Comparison of ENCODE assay signal across 1 mouse cellular context in the genomic region with DNA sequence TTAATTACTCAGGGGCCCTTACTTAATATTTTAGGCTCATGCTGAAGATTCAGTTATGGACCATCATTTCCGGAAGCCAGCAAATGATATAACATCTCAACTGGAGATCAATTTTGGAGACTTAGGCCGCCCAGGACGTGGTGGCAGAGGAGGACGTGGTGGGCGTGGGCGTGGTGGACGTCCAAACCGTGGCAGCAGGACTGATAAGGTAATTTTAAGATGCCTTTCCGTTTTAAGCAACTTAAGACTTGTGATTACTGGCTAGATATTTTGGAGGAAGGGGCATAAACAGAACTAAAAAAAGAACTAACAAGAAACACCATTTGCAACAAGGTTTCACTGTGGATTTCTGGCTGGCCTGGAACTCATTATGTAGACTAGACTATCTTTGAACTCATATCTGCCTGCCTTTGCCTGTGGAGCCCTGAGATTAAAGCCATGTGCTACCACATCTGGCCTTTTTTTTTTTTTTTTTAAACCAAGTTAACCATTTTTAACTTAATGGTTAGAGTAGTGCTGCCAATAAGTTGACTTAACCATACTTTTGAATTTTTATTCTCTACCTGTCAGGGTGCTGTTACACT.
TF ChIP-seq lines count a peak whose summit lies in the region.

No protein-coding gene starts in this region.

TF ChIP-seq in MEL, 35 proteins besides CTCF, POLR2A, EP300 and RAD21:
- TF ChIP-seq MYB (IDR thresholded peaks at IDR 0.05; ENCODE audit: low read depth, low read length): peak; percentile 49
- TF ChIP-seq USF1 (IDR thresholded peaks at IDR 0.05; ENCODE audit: low read depth, low read length): no peak
- TF ChIP-seq MAFK (IDR thresholded peaks at IDR 0.05; ENCODE audit: borderline replicate concordance, low read depth, low read length): no peak
- TF ChIP-seq SIN3A (IDR thresholded peaks at IDR 0.05; ENCODE audit: low read length): peak; percentile 74
- peak; percentile 88 for TF ChIP-seq MEF2A (IDR thresholded peaks at IDR 0.05; ENCODE audit: extremely low read depth, insufficient replicate concordance, low read depth, low read length, poor library complexity, severe bottlenecking)
- TF ChIP-seq GATA1 (IDR thresholded peaks at IDR 0.05; ENCODE audit: low read depth, low read length): no peak
- TF ChIP-seq ETS1 (IDR thresholded peaks at IDR 0.05; ENCODE audit: low read depth, low read length): peak; percentile 45; the same call in 1 of the 2 replicates
- no peak for TF ChIP-seq USF2 (IDR thresholded peaks at IDR 0.05; ENCODE audit: borderline replicate concordance in 1 of 2, insufficient read depth in 1 of 2, low read depth in 1 of 2, low read length in 2 of 2)
- TF ChIP-seq GABPA (IDR thresholded peaks at IDR 0.05; ENCODE audit: low read depth, low read length): no peak
- TF ChIP-seq ZNF384 (IDR thresholded peaks at IDR 0.05; ENCODE audit: low read depth, low read length): peak; percentile 93
- TF ChIP-seq JUND (IDR thresholded peaks at IDR 0.05; ENCODE audit: low read depth, low read length): no peak
- TF ChIP-seq E2F4 (IDR thresholded peaks at IDR 0.05; ENCODE audit: borderline replicate concordance, low read depth, low read length): no peak
- no peak for TF ChIP-seq UBTF (IDR thresholded peaks at IDR 0.05; ENCODE audit: borderline replicate concordance, insufficient read depth, low read depth, low read length)
- TF ChIP-seq CHD1 (IDR thresholded peaks at IDR 0.05; ENCODE audit: low read depth, low read length): no peak
- TF ChIP-seq POLR2AphosphoS2 (IDR thresholded peaks at IDR 0.05; ENCODE audit: low read length): no peak; the same call in 1 of the 2 replicates
- TF ChIP-seq TAL1 (IDR thresholded peaks at IDR 0.05; ENCODE audit: low read length): peak; percentile 10; the same call in 1 of the 2 replicates
- no peak for TF ChIP-seq ZMIZ1 (IDR thresholded peaks at IDR 0.05; ENCODE audit: low read depth, low read length)
- TF ChIP-seq TBP (IDR thresholded peaks at IDR 0.05; ENCODE audit: low read depth, low read length): no peak
- TF ChIP-seq MAX (IDR thresholded peaks at IDR 0.05; ENCODE audit: low read length): 0 out of 2 replicates have a peak, but pooled peaks have one; percentile 27
- no peak for TF ChIP-seq ELF1 (IDR thresholded peaks at IDR 0.05; ENCODE audit: low read depth, low read length)
- TF ChIP-seq SMC3 (IDR thresholded peaks at IDR 0.05; ENCODE audit: low read depth, low read length): no peak
- TF ChIP-seq NELFE (IDR thresholded peaks at IDR 0.05; ENCODE audit: low read depth, low read length): no peak
- TF ChIP-seq BHLHE40 (IDR thresholded peaks at IDR 0.05; ENCODE audit: borderline replicate concordance, low read depth, low read length): 0 out of 2 replicates have a peak, but pooled peaks have one; percentile 10
- TF ChIP-seq ZKSCAN1 (IDR thresholded peaks at IDR 0.05; ENCODE audit: low read depth, low read length): no peak
- no peak for TF ChIP-seq NRF1 (IDR thresholded peaks at IDR 0.05; ENCODE audit: insufficient read depth, low read depth, low read length, poor library complexity, severe bottlenecking)
- TF ChIP-seq MAZ (IDR thresholded peaks at IDR 0.05; ENCODE audit: low read depth, low read length): no peak
- no peak for TF ChIP-seq RCOR1 (IDR thresholded peaks at IDR 0.05; ENCODE audit: low read depth, low read length)
- TF ChIP-seq MXI1 (IDR thresholded peaks at IDR 0.05; ENCODE audit: low read depth, low read length): peak; percentile 79; the same call in 1 of the 2 replicates
- peak; percentile 75 for TF ChIP-seq TCF12 (IDR thresholded peaks at IDR 0.05; ENCODE audit: low read depth, low read length)
- no peak for TF ChIP-seq ZC3H11A (IDR thresholded peaks at IDR 0.05; ENCODE audit: low read depth, low read length)
- no peak for TF ChIP-seq HCFC1 (IDR thresholded peaks at IDR 0.05; ENCODE audit: low read depth, low read length)
- TF ChIP-seq KAT2A (conservative IDR thresholded peaks at IDR 0.05; ENCODE audit: low read depth, low read length): no peak
- TF ChIP-seq CHD2 (IDR thresholded peaks at IDR 0.05; ENCODE audit: low read length): no peak
- TF ChIP-seq POLR2AphosphoS5 (IDR thresholded peaks at IDR 0.05; ENCODE audit: borderline replicate concordance, low read depth, low read length): no peak
- TF ChIP-seq MYC (IDR thresholded peaks at IDR 0.05; ENCODE audit: low read depth, low read length): peak; percentile 59; the same call in 1 of the 2 replicates
